Mouse (Mus musculus): ENCODE results near the gene Papolb. TPM values are rescaled to one million over a fixed set of nuclear protein-coding genes. Genes with fewer than 3 reads are reported as not detected.

Gene Papolb
- total RNA-seq, 2 experiments from 2014 or later: 0.42 to 0.86 TPM

DNA sequence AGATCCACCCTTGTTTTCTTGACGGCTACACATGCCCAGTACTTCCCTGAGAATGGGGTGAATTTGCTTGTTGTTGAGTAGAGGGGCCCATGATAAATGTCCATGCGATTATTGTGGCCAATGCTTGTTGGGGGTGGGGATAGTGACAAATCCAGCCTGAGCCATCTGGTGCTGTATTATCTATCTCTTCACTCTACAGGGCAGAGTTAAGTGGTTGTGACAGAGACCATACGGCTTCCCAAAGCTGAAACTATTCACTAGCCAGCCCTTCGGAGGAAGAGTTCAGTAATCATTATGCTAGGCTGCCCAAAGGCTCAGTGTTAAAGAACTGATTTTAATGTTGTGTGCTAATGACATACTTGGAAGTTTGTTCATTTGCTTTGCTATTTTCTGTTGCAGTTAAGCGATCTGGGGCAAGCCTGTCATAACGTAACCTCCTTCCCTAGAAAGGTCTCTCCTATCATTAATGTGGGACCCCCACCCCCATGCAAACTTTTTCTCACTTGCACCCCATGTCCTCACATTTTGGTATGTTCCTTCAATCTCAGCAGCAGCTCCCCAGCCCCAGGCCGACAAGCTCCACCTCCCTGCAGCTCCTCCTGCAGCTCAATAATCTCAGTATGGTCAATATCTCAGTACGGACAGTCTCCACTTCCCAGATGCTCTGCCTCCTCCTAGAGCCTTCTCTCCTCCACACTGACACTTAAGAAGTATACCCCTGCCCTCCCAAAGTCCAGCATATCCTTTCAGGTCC is 5.0 kb downstream of the Papolb start:
- intact Hi-C loops (cut with DNase I): no loop called here
- no peak for DNase-seq (ENCODE audit: low spot score in 2 of 2)

DNA sequence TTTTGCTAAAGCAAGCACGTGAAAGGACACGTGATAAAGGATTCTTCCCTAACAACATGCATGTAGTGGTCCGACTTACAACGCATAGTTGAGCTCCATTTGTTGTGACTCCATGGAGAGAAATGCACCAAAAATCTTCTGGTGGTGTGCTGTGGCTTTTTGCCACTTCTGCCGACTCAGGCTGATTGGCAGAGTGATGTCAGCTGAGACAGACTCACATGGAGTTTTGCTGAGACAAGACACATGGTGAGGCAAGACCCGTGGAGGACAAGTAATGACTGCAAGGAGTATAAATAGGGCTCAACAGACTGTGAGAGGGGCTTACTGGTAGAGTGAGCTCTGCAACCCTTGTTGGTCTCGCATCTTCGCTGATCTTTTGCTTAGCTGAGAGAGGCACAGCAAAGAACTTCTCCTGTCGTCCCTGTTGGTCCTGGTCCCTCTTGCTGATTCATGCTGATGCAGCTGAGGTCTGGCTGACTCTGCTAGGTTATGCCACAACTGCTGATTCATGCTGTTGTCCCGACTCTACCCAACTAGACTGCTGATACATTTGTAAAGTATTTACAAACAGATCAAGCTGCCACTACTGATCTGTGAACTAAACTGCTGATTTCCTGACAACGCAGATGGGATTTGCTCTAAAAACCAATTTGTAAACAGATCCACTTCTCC is 8.5 kb downstream of the Papolb start:
- DNase-seq (ENCODE audit: low spot score in 2 of 2): no peak
- intact Hi-C loops (cut with DNase I): no loop called here

DNA sequence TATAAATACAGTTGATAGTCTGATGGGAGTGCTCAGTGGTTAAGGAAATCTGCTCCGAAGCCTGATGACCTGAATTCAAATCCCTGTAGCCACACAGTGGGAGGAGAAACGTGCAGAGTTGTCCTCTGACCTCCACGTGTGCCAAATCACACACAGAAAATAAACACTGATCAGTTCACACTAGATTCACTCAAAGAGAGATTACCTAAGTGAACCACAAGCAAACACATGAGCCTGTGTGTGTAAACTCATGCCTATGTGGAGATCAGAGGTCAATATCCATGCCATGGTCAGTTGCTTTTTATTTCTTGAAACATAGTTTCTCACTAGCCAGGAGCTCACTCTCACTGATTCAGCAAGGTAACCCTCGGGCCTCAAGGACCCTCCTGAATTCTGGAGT is 9.5 kb downstream of the Papolb start:
- no peak for DNase-seq (ENCODE audit: low spot score in 2 of 2)
- intact Hi-C loops (cut with DNase I): no loop called here

DNA sequence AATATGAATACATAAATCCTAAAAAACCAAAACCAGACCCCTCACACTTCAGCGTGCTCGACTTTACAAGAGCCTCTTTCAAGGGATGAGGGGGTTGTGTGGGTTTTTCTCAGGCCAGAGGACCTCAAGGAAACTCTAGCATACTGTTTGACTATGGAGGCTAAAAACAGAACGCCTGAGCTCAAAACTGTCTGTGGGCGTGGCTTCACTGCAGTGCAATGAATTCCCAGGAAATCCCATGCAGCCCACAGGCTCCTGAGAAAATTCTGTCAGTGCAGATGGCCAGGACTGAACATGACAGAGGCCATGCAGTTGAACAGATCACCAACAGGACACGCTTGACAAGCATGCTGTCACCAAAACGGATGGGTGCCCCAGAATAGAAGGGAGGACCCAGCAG is 10.9 kb downstream of the Papolb start:
- intact Hi-C loops (cut with DNase I): no loop called here
- DNase-seq (ENCODE audit: low spot score in 2 of 2): peak; percentile 20 to 33

DNA sequence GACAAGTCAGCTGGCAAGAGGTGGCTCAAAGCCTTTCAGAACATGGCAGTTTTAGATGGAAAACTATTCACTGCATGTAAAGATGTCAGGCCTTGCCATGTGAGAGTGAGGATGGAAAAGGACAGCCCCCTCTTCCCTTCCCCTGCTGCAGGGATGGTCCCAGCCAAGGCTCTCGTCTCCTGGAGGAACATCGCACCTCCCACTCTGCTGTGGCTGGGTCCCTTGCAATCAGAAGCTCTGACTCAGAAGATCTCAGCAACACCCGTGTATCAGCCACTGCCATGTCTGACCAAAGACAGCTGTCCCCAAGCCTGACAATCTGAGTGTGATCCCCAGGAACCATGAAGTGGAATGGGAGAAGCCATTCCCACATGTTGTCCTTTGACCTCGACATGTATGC is 17.8 kb downstream of the Papolb start:
- intact Hi-C loops (cut with DNase I): no loop called here
- peak; percentile 20 to 23 for DNase-seq (ENCODE audit: low spot score in 2 of 2)

DNA sequence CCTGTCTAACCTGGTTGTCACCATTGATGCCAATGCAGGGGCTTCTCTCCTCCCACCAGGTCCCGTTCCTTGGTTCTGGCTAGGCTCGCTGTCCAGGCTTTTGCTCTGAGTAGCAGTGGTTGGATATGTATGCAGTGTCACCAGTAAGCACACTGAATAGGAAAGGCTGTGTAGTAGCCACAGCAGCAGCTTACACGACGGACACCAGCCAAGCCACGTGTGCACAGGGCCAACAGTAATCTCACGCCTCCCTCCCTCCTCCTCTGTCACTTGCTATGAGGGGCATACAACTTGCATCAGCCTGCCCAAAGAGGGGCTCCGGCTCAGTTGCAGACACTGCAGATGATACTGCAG is 19.8 kb downstream of the Papolb start:
- DNase-seq (ENCODE audit: low spot score in 2 of 2): no peak
- intact Hi-C loops (cut with DNase I): no loop called here

DNA sequence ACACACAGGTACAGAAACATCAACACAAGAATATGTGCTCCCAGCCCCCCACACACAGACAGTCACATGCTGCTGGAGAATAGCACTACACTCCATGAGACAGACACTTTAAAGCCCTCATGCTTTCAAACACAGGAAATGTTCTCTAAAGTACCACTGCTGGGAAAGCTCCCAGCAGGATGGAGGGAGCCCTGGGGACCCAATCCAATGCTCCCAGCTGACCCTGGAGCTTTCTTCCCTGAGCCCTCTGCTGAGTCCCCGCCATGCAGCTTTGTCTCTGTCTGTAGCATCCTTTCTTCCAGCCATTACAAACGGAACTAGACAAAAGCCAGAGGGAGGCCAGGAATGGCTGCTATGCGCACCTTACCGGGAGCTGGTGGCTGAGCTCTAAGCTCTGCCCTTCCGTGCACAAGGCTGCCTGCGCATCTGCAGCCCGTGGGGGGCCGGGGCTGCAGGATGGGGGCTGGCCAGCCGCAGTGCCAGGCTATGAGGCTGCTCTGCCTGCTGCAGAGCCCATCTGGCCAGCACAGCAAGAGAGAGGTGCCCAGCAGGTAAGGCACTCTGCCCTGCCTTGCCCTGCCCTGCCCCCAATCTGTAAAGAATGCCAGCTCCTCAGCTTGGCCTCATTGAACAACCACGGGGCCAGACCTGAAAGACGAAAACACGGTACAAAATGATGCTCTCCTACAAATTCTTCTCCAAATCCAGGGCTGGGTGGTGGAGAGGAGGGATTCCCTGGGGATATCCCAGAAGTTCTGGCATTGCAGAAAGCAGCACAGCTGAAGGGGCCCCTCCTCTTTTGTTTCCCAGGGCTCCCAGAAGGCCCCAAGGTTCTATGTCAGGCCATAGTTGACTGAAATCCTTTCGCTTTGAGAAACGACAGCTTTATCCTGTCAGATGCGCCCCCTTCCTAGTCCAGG is 20.5 kb downstream of the Papolb start:
- intact Hi-C loops (cut with DNase I): no loop called here
- no peak for DNase-seq (ENCODE audit: low spot score in 2 of 2)

DNA sequence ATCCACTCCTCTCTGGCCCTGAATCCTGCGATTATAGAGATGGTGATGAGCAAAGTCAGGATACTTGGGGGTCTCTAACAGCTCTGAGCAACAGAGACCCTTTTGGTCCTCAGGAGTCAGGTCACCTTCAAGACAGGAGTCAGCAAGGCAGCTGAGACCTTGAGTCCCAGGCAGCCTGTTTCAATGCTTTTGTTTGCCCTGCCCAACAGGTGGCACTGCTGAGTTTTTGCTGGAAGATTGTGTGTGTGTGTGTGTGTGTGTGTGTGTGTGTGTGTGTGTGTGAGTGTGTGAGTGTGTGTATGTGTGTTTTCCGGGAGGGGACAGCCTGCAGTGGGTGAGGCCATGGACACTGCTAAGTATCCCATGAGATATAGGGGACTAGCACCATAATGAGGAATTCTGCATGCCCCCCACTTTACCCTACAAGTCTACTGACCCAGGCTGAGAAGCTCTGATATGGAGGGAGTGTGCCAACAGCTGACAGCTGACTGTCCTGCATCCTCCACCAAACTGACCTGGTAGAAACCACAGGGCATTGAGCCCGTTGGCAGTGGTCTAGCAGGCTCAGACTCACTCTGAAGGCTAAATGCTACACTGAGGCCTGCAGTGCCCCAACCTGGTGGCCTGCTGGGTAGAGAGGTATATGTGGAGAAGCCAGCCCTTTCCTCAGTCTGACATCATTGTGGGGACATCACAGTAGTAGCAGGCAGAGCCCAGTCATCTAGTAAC is 24.0 kb downstream of the Papolb start:
- intact Hi-C loops (cut with DNase I): no loop called here
- no peak for DNase-seq (ENCODE audit: low spot score in 2 of 2)

DNA sequence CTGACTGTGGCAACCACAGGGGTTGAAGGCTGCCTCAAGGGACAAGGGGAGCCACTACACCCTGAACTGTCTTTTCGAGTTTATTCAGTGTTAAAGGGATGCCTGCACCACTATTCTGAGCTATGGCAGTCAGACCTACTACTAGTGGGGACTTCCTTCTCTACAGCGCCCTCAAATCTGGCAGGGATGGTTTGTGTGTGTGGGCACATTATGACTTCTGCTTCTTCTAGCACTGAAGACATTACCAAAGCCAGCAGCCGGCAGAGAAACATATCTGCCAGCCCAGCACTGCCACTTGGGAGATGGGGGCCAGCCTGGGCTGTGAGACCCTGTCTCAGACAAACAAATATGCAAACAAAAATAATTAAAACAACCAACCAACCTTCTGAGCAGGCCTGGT is 25.7 kb downstream of the Papolb start:
- intact Hi-C loops (cut with DNase I): loop anchor here (5.0 kb wide), 1 partner anchor 118 kb away; no protein-coding TSS in a partner anchor
- no peak for DNase-seq (ENCODE audit: low spot score in 2 of 2)

DNA sequence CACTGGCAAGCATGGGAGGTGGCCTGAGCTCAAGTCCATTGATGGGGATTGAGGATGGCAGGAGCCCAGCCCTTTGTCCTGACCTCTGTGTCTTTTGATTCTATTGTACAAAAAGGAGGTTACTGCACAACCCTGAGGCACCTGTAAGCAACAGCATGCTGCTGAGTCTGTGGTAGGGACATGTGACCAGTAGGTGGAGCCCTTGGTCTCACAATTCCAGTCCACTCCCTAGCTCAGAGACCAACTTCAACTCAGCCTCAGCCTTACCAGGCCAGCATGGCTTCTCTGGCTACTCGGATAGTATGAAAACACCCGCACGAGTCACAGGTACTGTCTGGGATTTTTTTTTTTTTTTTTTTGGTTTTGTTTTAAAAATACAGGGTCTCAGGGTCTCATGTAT is 27.5 kb downstream of the Papolb start:
- intact Hi-C loops (cut with DNase I): loop anchor here (2.0 to 5.0 kb wide), 2 partner anchors 48 to 120 kb away; partner anchors contain the start of gene Radil
- peak; percentile 73 to 81 for DNase-seq (ENCODE audit: low spot score in 2 of 2)

DNA sequence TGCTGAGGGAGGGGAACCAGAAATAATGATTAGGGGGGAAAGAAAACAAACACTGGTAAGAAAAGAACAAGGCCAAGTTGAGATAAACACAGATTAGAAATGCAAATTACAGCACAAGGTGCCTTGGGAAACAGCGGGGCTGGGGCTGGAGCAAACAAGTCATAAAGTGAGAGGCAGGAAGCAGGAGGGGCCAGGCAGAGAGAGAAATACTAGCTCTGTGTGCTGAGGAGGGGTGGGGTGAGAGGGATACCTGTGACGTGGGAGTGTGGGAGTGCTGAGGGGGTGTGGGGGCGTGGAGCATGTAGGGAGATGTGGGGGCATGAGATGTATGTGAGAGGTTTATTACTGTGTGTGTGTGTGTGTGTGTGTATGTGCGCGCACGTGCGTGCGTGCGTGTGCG is 29.0 kb downstream of the Papolb start:
- intact Hi-C loops (cut with DNase I): loop anchor here (5.0 kb wide), 1 partner anchor 121 kb away; no protein-coding TSS in a partner anchor
- no peak for DNase-seq (ENCODE audit: low spot score in 2 of 2)

DNA sequence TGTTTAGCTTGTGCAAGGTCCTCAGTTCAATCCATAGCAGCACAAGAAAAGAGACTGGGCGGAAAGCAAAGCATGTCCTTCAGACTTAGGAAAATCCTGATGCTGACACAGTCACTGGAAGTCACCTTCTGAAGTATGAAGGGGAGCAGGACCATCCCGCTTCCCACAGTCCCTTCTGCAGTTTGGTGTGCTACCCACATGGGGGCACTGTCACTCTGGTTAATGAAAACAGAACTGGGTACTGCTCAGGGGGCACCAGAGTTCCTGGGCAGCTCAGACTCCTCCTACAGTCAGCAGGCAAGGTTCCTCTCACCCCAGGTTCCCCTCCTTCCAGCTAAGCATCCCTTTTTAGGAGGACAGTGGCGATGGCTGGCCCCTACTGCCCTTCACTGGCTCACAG is 30.9 kb downstream of the Papolb start:
- intact Hi-C loops (cut with DNase I): loop anchor here (10.0 kb wide), 1 partner anchor 206 kb away; no protein-coding TSS in a partner anchor
- no peak for DNase-seq (ENCODE audit: low spot score in 2 of 2)

DNA sequence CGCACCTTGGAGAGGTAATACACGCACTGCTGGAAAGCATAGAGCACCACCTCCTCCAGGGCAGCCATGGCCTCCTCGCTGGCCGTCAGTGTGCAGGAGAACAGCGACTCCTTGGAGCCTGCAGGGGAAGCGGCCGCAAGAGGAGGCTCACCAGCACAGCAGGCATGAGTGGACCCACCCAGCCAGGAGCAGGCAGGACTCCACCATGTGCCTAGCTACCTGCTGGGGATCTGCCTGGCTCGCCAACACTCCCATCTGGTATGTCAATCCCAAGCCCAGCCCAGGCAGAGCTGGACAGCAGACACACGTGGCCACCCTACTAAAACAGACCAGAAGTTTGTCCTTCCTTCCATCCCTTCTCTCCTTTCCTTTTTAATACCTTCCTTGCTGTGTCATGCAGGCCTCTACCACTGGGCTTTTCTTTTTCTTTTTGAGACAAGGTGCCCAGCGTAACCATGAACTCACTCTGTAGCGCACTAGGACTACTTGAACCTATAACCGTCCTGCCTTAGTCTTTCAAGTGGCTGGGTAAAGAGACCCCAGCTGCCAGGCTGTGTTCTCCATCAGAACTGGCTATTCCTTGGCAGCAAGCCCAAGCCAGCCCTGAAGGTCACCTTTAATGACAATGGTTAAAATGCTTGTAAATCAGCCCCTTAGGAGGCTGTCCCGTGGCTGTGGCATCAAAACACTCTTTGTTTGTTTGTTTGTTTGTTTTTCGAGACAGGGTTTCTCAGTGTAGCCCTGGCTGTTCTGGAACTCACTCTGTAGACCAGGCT is 34.4 kb downstream of the Papolb start:
- intact Hi-C loops (cut with DNase I): loop anchor here (10.0 kb wide), 1 partner anchor 209 kb away; no protein-coding TSS in a partner anchor
- no peak for DNase-seq (ENCODE audit: low spot score in 2 of 2)

DNA sequence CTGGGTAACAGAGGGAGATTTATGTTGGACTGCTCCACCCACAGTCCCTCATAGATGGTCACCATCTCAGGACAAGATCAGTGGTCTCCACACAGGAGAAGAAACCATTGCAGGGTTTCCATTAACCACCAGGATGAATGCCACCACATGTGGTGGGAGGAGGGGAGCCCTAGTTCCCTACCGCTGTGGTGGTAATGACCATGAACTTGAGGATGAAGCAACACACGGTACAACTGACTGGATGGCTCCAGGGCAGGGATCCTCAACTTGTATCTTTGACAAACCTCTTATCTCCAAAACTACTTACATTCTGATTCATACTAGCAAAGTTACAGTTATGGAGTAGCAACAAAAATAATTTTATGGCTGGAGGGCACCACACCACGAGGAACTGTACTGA is 36.6 kb downstream of the Papolb start:
- intact Hi-C loops (cut with DNase I): loop anchor here (10.0 kb wide), 1 partner anchor 211 kb away; no protein-coding TSS in a partner anchor
- DNase-seq (ENCODE audit: low spot score in 2 of 2): no peak

DNA sequence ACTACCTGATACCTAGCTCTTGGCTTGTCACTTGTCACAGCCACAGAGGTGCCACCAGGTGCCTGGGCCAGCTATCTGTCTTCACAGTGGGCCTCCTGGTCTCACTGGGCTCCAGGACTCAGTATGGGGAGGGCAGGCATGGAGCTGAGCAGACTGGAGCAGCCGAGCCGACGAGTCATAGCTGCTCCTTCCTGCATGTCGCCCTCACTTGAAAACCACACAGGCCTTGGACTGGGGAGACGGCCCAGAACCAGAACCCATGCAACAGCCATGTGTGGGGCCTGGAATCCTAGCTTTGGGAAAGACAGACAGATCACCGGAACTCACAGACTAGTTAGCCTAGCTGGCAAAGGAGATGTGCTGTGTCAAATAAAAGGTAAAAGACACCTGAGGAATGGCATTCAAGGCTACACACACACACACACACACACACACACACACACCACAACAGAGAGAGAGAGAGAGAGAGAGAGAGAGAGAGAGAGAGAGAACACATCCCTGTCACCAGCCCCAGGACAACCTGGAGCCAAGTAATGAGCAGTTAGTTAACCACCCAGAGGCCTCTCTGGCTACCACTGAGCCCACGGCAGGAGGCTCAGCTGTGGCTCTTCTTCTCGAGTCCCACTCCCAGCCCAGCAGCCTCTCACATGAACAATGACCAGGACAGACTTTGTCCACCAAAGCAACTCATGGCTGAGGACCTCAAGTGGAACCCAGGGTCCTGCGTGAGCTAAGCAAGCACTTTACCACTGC is 39.7 kb downstream of the Papolb start:
- intact Hi-C loops (cut with DNase I): loop anchor here (10.0 kb wide), 1 partner anchor 215 kb away; no protein-coding TSS in a partner anchor
- no peak for DNase-seq (ENCODE audit: low spot score in 2 of 2)

DNA sequence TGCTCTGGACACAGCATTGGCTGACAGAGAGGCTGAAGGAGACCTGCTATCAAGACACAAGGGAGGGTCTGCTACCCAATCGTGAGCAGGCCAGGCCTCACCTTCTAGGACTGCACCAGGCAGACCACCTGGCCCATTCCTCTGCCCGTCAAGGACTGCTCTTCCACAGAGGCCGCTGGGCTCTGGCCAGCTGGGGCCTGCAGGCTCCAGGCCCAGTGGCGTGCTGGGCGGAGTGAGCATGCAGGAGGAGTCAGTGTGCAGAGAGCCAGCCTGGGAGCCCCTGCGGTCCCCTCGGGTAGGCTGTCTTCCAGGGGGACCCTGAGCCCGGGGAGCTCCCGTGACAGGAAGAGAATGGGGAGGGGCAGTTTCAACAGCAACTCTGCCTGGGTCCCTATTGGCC is 43.2 kb downstream of the Papolb start:
- DNase-seq (ENCODE audit: low spot score in 2 of 2): no peak
- intact Hi-C loops (cut with DNase I): no loop called here

DNA sequence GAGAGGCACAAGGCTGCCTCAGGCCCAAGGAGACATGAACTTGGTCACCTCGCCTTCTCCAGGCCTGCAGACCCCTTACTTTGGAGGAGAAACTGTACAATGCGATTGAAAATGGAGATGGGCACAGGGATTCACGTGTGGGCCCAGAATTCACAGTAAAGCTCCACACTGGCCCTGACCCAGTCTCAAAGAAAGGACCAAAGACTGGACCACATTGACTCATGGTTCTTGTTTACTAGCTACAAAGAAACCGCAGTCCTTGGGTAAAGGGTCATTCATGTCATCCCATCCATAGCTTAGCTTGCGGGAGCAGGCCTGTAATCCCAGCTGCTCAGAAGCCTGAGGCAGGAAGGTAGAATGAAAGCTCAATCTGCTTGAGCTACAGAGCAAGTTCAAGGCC is 46.3 kb downstream of the Papolb start:
- no peak for DNase-seq (ENCODE audit: low spot score in 2 of 2)
- intact Hi-C loops (cut with DNase I): no loop called here

DNA sequence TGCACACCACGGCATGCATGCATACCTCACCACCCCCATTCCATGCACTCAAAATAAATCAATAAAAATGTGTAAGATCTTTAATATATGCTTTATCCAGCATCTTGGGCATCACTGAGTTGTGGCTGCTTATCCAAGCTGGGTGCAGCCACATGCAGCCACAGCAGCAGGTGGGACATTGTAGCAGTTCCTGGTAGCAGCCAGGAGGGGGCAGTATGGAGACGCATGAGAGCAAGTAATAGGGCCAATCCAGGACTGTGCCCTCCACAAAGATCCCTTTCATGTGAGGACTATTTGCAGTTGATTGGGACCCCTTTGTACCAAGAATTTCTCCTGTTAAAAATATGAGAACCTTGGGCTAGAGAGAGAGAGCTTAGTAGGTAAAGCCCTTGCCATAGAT is 47.4 kb downstream of the Papolb start:
- intact Hi-C loops (cut with DNase I): no loop called here
- no peak for DNase-seq (ENCODE audit: low spot score in 2 of 2)

Data from left cerebral cortex, postnatal 36 days (tissue).